Mouse (Mus musculus) hindbrain, embryonic 11.5 days (tissue): ENCODE results near the gene Cdc42bpa. TPM values are rescaled to one million over a fixed set of nuclear protein-coding genes. Genes with fewer than 3 reads are reported as not detected.
"Not testable (repeated sequence)": the region's sequence is repeated elsewhere in the genome, so short reads cannot be mapped to it uniquely, and the experiment has no call there.

ENCODE experiments used
- ATAC-seq: fragments of 200-750 bp; cut with Nextera tagmentation; 2 replicates; pipeline ENCODE4 v1.8.0; 2017; ENCODE audit warnings: mild to moderate bottlenecking, moderate TSS enrichment, moderate library complexity; ENCODE audit not compliant: low FRiP score
- DNase-seq: peaks from one replicate; pipeline ENCODE4 v3.0.0-alpha.2; 2015; ENCODE audit warnings: low spot score
- H3K27ac ChIP-seq: fragments of 300-500 bp; sonication (generic); 2 replicates; pipeline ENCODE4 v1.5.1; 2014; ENCODE audit warnings: mild to moderate bottlenecking, low read depth, low read length
- H3K27me3 ChIP-seq: fragments of 300-500 bp; sonication (generic); 2 replicates; pipeline ENCODE4 v1.6.1; 2014; ENCODE audit warnings: mild to moderate bottlenecking, low read length, moderate library complexity, mixed read lengths; ENCODE audit not compliant: control insufficient read depth, insufficient read depth
- H3K36me3 ChIP-seq: fragments of 300-500 bp; sonication (generic); 2 replicates; pipeline ENCODE4 v1.6.1; 2014; ENCODE audit warnings: mild to moderate bottlenecking, low read length, moderate library complexity, mixed read lengths; ENCODE audit not compliant: control insufficient read depth, insufficient read depth
- H3K4me1 ChIP-seq: fragments of 300-500 bp; sonication (generic); replicated peaks from 2 replicates; pipeline ENCODE4 v1.6.1; 2014; ENCODE audit warnings: low read length, mixed read lengths; ENCODE audit not compliant: control insufficient read depth, insufficient read depth
- H3K4me2 ChIP-seq: fragments of 300-500 bp; sonication (generic); replicated peaks from 2 replicates; pipeline ENCODE4 v1.6.1; 2014; ENCODE audit warnings: mild to moderate bottlenecking, low read depth, low read length
- H3K4me3 ChIP-seq: fragments of 300-500 bp; sonication (generic); 2 replicates; pipeline ENCODE4 v1.5.1; 2014; ENCODE audit warnings: low read depth, low read length
- H3K9ac ChIP-seq: fragments of 300-500 bp; sonication (generic); 2 replicates; pipeline ENCODE4 v1.6.1; 2014; ENCODE audit warnings: low read depth, low read length
- H3K9me3 ChIP-seq: fragments of 300-500 bp; sonication (generic); 2 replicates; pipeline ENCODE4 v1.6.1; 2016; ENCODE audit warnings: low read length; ENCODE audit not compliant: control insufficient read depth
- WGBS: fragments of 180-500 bp; shearing (Covaris S2); extraction: QIAGEN DNeasy Blood & Tissue Kit; methylation state at CpG from one replicate; pipeline ENCODE4 v1.1.7; 2014; 5-methylcytosine and 5-hydroxymethylcytosine counted together
- polyA plus RNA-seq: library from polyadenylated mRNA; unstranded; fragments of >200 nt; fragmentation: Nextera tagmentation; extraction: Ambion mirVana; gene quantifications from 2 replicates; pipeline ENCODE4 v1.2.1, GENCODE M21; 2014

Cdc42bpa gene
- polyA plus RNA-seq, 1 experiment from 2014 or later: 21.8 TPM

- Histone ChIP-seq H3K36me3 (no peaks in the 10 kb centered on the region), H3K27me3 (no peaks in the 10 kb centered on the region), H3K4me2 (no peak overlapping the region), H3K4me3 (no peak overlapping the region), H3K4me1 (no peaks in the 10 kb centered on the region), H3K9me3 (no peaks in the 10 kb centered on the region), H3K27ac (no peak overlapping the region), H3K9ac (no peak overlapping the region)
- DNase-seq (no peak), ATAC-seq (no peak)
Observed at GRCm38 (mm10) chr1:180008057-180008456, 47.8 kb downstream of the Cdc42bpa start.

DNA sequence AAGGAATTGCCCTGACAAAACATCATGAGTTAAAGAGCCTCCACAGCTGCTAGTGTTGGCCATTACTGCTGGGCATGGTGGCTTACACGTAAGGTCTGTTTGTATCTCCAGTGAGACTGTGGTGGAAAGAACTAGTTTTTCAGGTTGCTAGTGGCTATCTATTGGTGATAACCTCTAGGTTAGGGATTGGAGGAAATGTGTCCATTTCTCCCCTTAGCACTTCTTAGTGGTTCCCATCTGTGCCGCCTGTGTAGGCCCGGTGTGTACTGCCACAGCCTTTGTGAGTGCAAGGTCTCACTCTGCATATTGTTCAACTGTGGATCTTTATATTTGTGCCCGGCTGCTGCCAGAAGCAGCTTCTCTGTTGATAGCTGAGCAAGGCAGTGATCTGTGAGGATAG lies 53.2 kb downstream of the Cdc42bpa start:
- H3K4me1 ChIP-seq: no peaks in the 10 kb centered on the region
- no peak overlapping the region for H3K27ac ChIP-seq
- H3K9me3 ChIP-seq: no peaks in the 10 kb centered on the region
- DNase-seq (no peak), ATAC-seq (no peak)
- 95% methylated on average over 4 of the region's 4 CpGs for WGBS
- H3K4me2 ChIP-seq: no peak overlapping the region
- H3K27me3 ChIP-seq: no peaks in the 10 kb centered on the region
- H3K4me3 ChIP-seq: no peak overlapping the region
- no peaks in the 10 kb centered on the region for H3K36me3 ChIP-seq
- no peak overlapping the region for H3K9ac ChIP-seq

DNA sequence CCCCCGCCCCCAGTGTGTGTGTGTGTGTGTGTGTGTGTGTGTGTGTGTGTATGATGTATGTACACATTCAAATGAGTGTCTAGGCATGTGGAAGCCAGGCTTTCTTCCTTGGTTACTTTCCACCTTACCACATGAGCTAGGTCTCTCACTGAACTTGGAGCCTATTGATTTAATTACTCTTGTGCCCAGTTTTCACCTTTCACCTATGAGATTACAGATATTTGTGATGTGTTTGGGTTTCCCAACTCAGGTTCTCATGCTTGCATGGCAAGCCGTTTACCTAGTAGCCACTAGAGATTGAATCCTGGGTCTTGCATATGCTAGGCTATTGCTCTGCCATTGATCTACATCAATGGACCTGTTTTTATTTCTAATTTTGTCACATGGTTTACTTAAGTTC lies 57.9 kb downstream of the Cdc42bpa start:
- Histone ChIP-seq H3K9me3 (no peaks in the 10 kb centered on the region), H3K27ac (no peak overlapping the region), H3K4me2 (no peak overlapping the region), H3K4me1 (no peaks in the 10 kb centered on the region), H3K9ac (no peak overlapping the region), H3K27me3 (no peaks in the 10 kb centered on the region), H3K36me3 (no peaks in the 10 kb centered on the region), H3K4me3 (no peak overlapping the region)
- WGBS: 91% methylated on average over 2 of the region's 2 CpGs
- ATAC-seq: no peak
- no peak for DNase-seq

GRCm38 (mm10) chr1:180021463-180022296 lies 61.4 kb downstream of the Cdc42bpa start:
- Histone ChIP-seq H3K4me2 (no peak overlapping the region), H3K9ac (no peak overlapping the region), H3K27me3 (no peaks in the 10 kb centered on the region), H3K9me3 (no peaks in the 10 kb centered on the region), H3K36me3 (no peaks in the 10 kb centered on the region), H3K4me1 (no peaks in the 10 kb centered on the region), H3K27ac (no peak overlapping the region), H3K4me3 (no peak overlapping the region)
- 74% methylated on average over 11 of the region's 11 CpGs for WGBS
- ATAC-seq: no peak
- no peak for DNase-seq

DNA sequence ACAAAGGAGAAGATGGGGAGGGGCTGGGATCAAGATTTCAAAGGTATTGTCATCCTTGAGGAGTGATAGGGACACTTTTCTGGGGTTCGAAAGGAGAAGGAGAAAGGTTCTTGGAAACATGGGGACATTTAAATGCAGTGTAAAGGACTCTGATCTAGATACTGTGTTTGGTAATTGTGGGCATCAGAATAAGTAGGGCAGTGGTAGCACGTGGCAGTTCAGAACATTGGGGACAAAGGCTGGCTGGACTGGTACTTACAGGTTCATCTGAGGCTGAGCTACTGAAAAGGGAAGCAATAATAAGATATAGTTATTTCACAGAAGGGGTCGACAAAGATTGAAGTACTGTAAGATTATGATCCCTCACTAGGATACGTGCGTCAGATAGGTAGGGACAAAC lies 63.2 kb downstream of the Cdc42bpa start:
- no peak for ATAC-seq
- Histone ChIP-seq H3K36me3 (no peaks in the 10 kb centered on the region), H3K27ac (no peak overlapping the region), H3K27me3 (no peaks in the 10 kb centered on the region), H3K9ac (no peak overlapping the region), H3K9me3 (no peaks in the 10 kb centered on the region), H3K4me3 (no peak overlapping the region), H3K4me1 (no peaks in the 10 kb centered on the region), H3K4me2 (no peak overlapping the region)
- 80% methylated on average over 5 of the region's 5 CpGs for WGBS
- DNase-seq: no peak

DNA sequence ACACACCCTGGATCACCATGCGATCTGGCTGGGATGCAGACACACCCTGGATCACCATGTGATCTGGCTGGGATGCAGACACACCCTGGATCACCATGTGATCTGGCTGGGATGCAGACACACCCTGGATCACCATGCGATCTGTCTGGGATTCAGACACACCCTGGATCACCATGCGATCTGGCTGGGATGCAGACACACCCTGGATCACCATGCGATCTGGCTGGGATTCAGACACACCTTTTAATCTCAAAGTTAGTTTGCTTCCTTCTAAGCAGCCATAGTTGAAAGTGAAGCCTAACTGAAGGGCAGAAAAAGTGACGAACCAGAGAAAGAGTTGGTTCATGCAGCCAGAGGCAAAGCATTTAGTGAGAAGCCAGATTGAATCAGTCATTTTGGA lies 69.6 kb downstream of the Cdc42bpa start:
- H3K36me3 ChIP-seq, H3K9me3 ChIP-seq, H3K27ac ChIP-seq, ATAC-seq, H3K4me1 ChIP-seq, H3K4me3 ChIP-seq, DNase-seq, H3K27me3 ChIP-seq, H3K9ac ChIP-seq, H3K4me2 ChIP-seq: not testable (repeated sequence)
- WGBS: 89% methylated on average over 5 of the region's 5 CpGs

- no peaks in the 10 kb centered on the region for H3K27me3 ChIP-seq
- no peak overlapping the region for H3K27ac ChIP-seq
- WGBS: 90% methylated on average over 8 of the region's 8 CpGs
- no peaks in the 10 kb centered on the region for H3K4me1 ChIP-seq
- ATAC-seq: no peak
- H3K9me3 ChIP-seq: no peaks in the 10 kb centered on the region
- no peak overlapping the region for H3K4me2 ChIP-seq
- H3K9ac ChIP-seq: no peak overlapping the region
- H3K4me3 ChIP-seq: no peak overlapping the region
- no peak for DNase-seq
- no peaks in the 10 kb centered on the region for H3K36me3 ChIP-seq
Observed at GRCm38 (mm10) chr1:180030631-180031365, 70.5 kb downstream of the Cdc42bpa start.

- Histone ChIP-seq H3K9me3 (no peaks in the 10 kb centered on the region), H3K9ac (no peak overlapping the region), H3K36me3 (no peaks in the 10 kb centered on the region), H3K27me3 (no peaks in the 10 kb centered on the region), H3K4me1 (no peaks in the 10 kb centered on the region), H3K4me2 (no peak overlapping the region), H3K27ac (no peak overlapping the region), H3K4me3 (no peak overlapping the region)
- ATAC-seq (no peak), DNase-seq (no peak)
- WGBS: 93% methylated on average over 5 of the region's 5 CpGs
Observed at GRCm38 (mm10) chr1:180031705-180032548, 71.7 kb downstream of the Cdc42bpa start.
